Mouse (Mus musculus): Measurements from ENCODE around the gene Ahnak. TPM values are rescaled to one million over a fixed set of nuclear protein-coding genes. Genes with fewer than 3 reads are reported as not detected.

Ahnak gene
- total RNA-seq (2021): 100 to 1,000 TPM; 283 to 326 TPM

- peak; percentile 84 for DNase-seq (ENCODE audit: low spot score)
- intact Hi-C loops (cut with DNase I): no loop called here
Observed at GRCm38 (mm10) chr19:8989066-8989566, at the start of gene Ahnak. Ahnak (plus strand) TSS chr19:8989284.

DNA sequence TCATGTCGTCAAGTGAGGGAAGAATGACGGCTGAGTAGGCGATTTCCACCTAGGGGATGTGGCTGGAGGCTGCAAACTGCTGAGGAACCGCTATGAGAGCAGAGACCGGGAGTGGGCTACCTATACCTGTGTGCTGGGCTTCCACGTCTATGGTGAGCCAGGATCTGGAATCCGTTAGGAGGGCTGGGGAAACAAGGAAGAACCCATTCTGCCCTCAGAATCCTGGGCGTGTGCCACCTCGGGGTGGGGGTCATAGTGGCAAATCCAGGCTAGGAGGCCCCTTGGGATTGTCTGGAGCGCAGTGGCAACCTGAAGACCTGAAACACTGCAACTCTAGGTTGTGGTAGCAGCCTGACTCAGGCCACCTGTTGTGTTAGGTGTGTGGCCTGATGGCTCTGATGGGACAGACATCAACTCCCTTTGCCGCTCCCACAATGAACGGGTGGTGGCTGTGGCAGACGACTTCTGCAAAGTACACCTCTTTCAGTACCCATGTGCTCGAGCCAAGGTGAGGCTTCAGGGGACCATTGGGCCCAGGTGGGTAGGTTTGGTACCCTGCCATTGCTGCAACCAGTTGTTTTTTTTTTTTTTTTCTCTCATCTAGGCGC, 48.5 kb upstream of the Ahnak start:
- intact Hi-C loops (cut with DNase I): loop anchor here (2.0 kb wide), 1 partner anchor 20 kb away; the partner anchor contains the start of gene B3gat3

DNA sequence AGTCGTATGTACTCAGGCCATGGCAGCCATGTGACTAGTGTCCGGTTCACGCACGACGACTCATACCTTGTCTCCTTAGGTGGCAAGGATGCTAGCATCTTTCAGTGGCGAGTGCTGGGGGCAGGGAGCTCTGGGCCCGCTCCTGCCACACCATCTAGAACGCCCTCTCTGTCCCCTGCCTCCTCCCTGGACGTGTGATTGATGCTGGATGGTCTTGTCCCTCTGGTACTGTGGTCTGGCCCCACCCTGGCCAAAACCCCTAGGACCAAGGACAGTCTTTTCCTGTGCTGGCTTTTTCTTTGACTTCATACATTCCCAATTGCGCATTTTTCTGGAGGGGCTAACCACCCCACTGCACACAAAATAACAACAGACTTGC, 48.0 kb upstream of the Ahnak start:
- no peak for DNase-seq (ENCODE audit: low spot score)
- intact Hi-C loops (cut with DNase I): loop anchor here (2.0 kb wide), 1 partner anchor 20 kb away; the partner anchor contains the start of gene B3gat3

More for the DNA sequence above, 48.5 kb upstream of the Ahnak start:
- DNase-seq (ENCODE audit: low spot score): no peak

DNA sequence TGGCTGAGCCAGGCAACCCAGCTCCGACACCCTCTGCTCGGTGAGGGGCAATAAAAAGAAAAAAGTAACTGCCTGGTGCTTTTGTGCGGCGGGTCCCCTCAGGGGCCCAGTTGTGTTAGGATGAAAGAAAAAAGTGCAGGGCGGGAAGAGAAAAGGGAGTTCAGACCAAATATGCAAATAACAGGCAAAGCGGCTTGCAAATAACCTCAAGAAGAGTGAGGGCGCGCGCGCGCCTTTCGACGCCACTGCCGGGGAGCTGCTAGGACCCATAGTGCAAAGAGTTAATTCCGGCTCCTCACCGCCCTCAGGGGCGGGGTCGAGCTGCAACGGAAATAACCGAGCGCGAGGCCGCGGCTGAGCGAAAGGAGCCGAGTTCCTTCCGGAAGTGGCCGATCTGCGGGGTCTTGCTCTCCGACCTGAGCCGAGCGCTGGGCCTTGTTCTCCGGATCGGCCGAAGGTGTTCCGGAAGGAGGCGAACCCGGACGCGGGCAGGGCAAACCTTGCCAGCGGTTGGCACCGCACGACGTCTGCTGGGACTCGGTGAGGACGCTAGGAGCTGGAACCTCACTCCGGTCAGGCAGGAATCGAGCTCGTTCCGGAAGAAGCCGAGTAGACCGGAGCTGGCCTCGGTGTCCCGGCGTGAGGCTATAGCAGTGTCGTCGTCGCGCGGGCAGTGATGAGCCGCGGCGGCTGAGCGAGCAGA, 47.4 kb upstream of the Ahnak start, which contains the start of gene Mta2:
Mta2 (plus strand) TSS at position 361 of the 703 bp plus-strand sequence.
- peak; percentile 86 for DNase-seq (ENCODE audit: low spot score)
- intact Hi-C loops (cut with DNase I): loop anchor here (1.0 to 2.0 kb wide), 3 partner anchors 12 to 21 kb away; partner anchors contain the start of genes B3gat3, Eml3, Rom1 and Tut1

GRCm38 (mm10) chr19:8942276-8942964, 46.7 kb upstream of the Ahnak start:
- intact Hi-C loops (cut with DNase I): loop anchor here (1.0 to 2.0 kb wide), 2 partner anchors 11 to 14 kb away; partner anchors contain the start of genes Eml3, Rom1 and Tut1
- peak; percentile 28 for DNase-seq (ENCODE audit: low spot score)

DNA sequence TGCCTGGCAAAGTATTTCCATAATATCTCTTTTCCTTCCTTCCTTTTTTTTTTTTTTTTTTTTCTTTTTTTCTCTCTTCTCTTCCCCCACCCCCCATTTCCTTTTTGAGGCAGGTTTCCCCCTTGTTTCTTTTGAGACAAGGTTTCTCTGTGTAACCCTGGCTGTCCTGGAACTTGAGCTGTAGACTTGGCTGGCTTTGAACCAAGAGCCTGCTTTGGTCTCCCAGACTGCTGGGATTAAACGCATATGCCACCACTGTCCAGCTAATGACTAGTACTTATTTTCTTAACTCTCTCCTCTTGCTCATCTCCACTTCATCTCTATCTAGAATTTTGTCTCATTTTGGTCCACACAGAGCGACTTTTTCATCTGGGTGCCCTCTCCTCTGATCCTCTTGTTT, 46.0 kb upstream of the Ahnak start:
- intact Hi-C loops (cut with DNase I): loop anchor here (2.0 kb wide), 1 partner anchor 14 kb away; the partner anchor contains the start of genes Eml3 and Rom1
- DNase-seq (ENCODE audit: low spot score): no peak

DNA sequence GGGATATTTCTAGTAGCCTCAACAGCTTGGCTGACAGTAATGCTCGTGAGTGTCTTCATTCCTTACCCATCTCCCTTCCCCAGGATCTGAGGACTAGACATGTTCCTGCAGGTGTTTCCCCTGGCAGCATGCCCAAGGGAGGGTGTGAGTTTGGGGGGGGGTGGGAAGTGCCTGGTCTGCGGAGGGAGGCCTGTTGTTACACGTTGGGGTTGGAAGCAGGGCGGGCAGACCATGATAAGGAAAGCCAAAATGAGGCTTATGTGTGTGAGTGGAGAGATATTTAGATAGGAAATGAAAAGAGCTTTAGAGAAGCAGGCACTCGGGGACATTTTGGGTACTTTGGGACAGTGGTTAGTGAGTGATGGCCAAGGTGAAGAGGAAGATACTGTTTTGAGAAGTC, 45.0 kb upstream of the Ahnak start:
- intact Hi-C loops (cut with DNase I): no loop called here
- no peak for DNase-seq (ENCODE audit: low spot score)

GRCm38 (mm10) chr19:8944750-8945149, 44.3 kb upstream of the Ahnak start:
- intact Hi-C loops (cut with DNase I): loop anchor here (5.0 kb wide), 1 partner anchor 32 kb away; no protein-coding TSS in a partner anchor

GRCm38 (mm10) chr19:8945251-8945650, 43.8 kb upstream of the Ahnak start:
- intact Hi-C loops (cut with DNase I): loop anchor here (5.0 kb wide), 1 partner anchor 33 kb away; no protein-coding TSS in a partner anchor
- no peak for DNase-seq (ENCODE audit: low spot score)

More at GRCm38 (mm10) chr19:8944750-8945149, 44.3 kb upstream of the Ahnak start:
- peak; percentile 44 for DNase-seq (ENCODE audit: low spot score)

- intact Hi-C loops (cut with DNase I): loop anchor here (5.0 kb wide), 1 partner anchor 35 kb away; no protein-coding TSS in a partner anchor
Observed at GRCm38 (mm10) chr19:8946929-8947328, 42.2 kb upstream of the Ahnak start.

DNA sequence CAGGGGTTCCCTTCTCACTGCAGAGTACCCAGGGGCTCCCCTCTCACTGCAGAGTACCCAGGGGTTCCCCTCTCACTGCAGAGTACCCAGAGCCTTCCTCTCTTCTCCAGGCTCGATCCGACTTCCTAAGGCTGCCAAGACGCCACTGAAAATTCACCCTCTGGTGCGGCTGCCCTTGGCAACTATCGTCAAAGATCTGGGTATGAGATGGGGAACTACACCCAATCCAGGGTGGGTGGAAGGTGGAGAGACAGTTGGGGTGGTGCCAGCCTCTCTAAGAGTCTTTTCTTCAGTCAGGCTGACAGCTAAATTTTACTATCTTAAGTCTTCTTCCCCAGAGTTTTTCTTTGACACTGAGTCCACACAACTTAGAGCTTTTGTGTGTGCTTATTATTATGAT, 38.9 kb upstream of the Ahnak start:
- intact Hi-C loops (cut with DNase I): no loop called here

More at GRCm38 (mm10) chr19:8946929-8947328, 42.2 kb upstream of the Ahnak start:
- DNase-seq (ENCODE audit: low spot score): no peak

GRCm38 (mm10) chr19:8952241-8952640, 36.8 kb upstream of the Ahnak start:
- no peak for DNase-seq (ENCODE audit: low spot score)
- intact Hi-C loops (cut with DNase I): no loop called here

More for the DNA sequence above, 38.9 kb upstream of the Ahnak start:
- DNase-seq (ENCODE audit: low spot score): no peak

- intact Hi-C loops (cut with DNase I): loop anchor here (1.0 kb wide), 1 partner anchor 11 kb away; no protein-coding TSS in a partner anchor
- peak; percentile 84 for DNase-seq (ENCODE audit: low spot score)
Observed at GRCm38 (mm10) chr19:8953135-8954039, 35.7 kb upstream of the Ahnak start, which contains the start of gene Tut1. Tut1 (plus strand) TSS chr19:8953847.

GRCm38 (mm10) chr19:8954171-8954570, 34.9 kb upstream of the Ahnak start:
- DNase-seq (ENCODE audit: low spot score): no peak
- intact Hi-C loops (cut with DNase I): no loop called here

DNA sequence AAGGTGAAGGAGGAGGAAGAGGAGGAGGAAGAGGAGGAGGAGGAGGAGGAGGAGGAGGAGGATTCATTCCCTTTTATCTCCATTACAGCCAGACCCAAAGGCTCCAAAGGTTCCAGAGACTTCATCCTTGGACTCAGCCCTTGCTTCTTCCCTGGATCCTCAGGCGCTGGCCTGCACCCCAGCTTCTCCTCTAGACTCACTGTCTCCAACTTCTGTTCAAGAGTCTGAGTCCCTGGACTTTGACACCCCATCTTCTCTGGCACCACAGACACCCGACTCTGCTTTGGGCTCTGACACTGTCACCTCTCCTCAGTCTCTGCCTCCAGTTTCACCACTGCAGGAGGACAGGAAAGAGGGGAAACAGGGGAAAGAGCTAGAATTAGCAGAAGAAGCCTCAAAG, 26.8 kb upstream of the Ahnak start:
- intact Hi-C loops (cut with DNase I): loop anchor here (5.0 kb wide), 1 partner anchor 45 kb away; no protein-coding TSS in a partner anchor
- DNase-seq (ENCODE audit: low spot score): no peak

GRCm38 (mm10) chr19:8965075-8965474, 24.0 kb upstream of the Ahnak start:
- intact Hi-C loops (cut with DNase I): no loop called here
- DNase-seq (ENCODE audit: low spot score): no peak

- DNase-seq (ENCODE audit: low spot score): no peak
- intact Hi-C loops (cut with DNase I): loop anchor here (2.0 kb wide), 1 partner anchor 67 kb away; the partner anchor contains the start of gene Ganab
Observed at GRCm38 (mm10) chr19:8965771-8966170, 23.3 kb upstream of the Ahnak start.

DNA sequence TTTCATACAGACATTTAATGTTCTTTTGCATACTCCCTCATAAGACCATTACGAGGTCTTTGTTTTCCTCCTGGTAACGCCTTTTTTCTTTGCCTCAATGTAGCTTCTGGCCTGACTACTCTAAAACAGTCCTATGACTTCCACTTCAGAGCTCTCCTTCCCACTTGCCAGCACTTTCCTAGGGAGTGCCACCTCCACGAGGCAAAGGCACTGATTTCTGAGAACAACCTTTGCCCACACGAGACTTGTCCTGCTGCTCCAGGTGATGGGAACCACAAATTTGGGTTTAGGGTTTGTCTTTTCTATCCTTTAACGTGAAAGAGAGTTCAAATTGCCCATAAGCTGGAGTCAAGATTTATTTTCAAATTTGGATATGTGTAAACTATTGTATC, 22.9 kb upstream of the Ahnak start:
- intact Hi-C loops (cut with DNase I): loop anchor here (2.0 kb wide), 1 partner anchor 67 kb away; the partner anchor contains the start of gene Ganab
- no peak for DNase-seq (ENCODE audit: low spot score)

All from heart, postnatal 25 days (tissue).